8 mouse cellular contexts compared by ENCODE assay signal in the genomic region with DNA sequence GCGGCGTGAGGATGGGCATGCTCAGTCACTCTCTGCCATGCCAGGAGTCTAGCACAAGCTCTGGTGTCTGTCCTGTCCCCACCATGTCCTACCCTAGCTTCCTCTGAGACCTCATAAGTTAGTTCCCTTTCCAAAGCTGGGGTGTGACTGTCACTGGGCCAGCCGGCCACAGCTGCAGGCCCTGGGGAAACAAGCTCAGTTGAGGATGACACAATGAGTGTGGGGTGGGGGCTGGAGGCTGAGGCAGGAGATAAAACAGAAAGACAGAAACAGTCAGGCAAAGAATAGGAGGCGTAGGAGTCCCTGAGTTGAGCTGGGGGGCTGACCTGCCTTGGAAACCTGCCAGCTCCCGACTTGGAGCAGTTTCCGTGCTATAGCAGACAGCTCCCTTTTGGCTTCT.
DNase-seq lines count a peak whose midpoint lies in the region; ATAC-seq lines count a peak whose summit lies in the region.
"Had no signal": no experiment of that assay in that cellular context is flagged by ENCODE, and none has a peak within 500 bp of the region (broad histone marks: within the 10 kb centered on the region; RNA-seq: fewer than 3 reads in every experiment).

No protein-coding gene starts in this region.

- WGBS in midbrain, embryonic 10.5 days, result 81% methylated on average over 6 of the region's 6 CpGs
- WGBS in midbrain, embryonic 13.5 days, result 77% methylated on average over 6 of the region's 6 CpGs
- 69% methylated on average over 6 of the region's 6 CpGs for WGBS in midbrain, embryonic 16.5 days

- 0 out of 2 replicates have a peak overlapping the region, but pooled peaks have one; percentile 42 for H3K27ac ChIP-seq in midbrain, embryonic 10.5 days (replicated peaks)
- no peak overlapping the region for H3K27ac ChIP-seq in midbrain, embryonic 13.5 days
- H3K27ac ChIP-seq in midbrain, embryonic 16.5 days (ENCODE audit: low read length), result no peak overlapping the region
- H3K27ac ChIP-seq: liver, embryonic 15.5 days had no signal

- no peak overlapping the region for H3K9ac ChIP-seq in midbrain, embryonic 13.5 days (replicated peaks)
- H3K9ac ChIP-seq in midbrain, embryonic 16.5 days (ENCODE audit: low read depth, low read length), result no peak overlapping the region
- H3K9ac ChIP-seq: liver, embryonic 15.5 days had no signal

- DNase-seq in midbrain, embryonic 10.5 days (ENCODE audit: low spot score), result no peak
- DNase-seq in gastrocnemius, postnatal 4 days (ENCODE audit: low spot score in 2 of 2), result peak; percentile 20 to 21
- peak; percentile 17 to 30 for DNase-seq in layer of hippocampus, postnatal 10 days (ENCODE audit: low spot score in 2 of 2)
- peak; percentile 23 for DNase-seq in right cerebral cortex, postnatal 14 days
- DNase-seq in adrenal gland, adult 8-10 months, result no peak

- H3K27me3 ChIP-seq in midbrain, embryonic 10.5 days (ENCODE audit: low read depth, poor library complexity, severe bottlenecking), result peaks cover 20% of the 10 kb centered on the region; the same call in 1 of the 2 replicates
- H3K27me3 ChIP-seq in midbrain, embryonic 13.5 days, result peaks cover 30% of the 10 kb centered on the region
- no peaks in the 10 kb centered on the region for H3K27me3 ChIP-seq in midbrain, embryonic 16.5 days (ENCODE audit: control insufficient read depth, insufficient read depth, low read depth, low read length)
- H3K27me3 ChIP-seq: liver, embryonic 15.5 days had no signal

- peaks cover 29% of the 10 kb centered on the region for H3K4me1 ChIP-seq in midbrain, embryonic 10.5 days
- peaks cover 16% of the 10 kb centered on the region for H3K4me1 ChIP-seq in midbrain, embryonic 13.5 days (replicated peaks)
- 0 out of 2 replicates have a peak, but pooled peaks cover 3% of the 10 kb centered on the region for H3K4me1 ChIP-seq in midbrain, embryonic 16.5 days (ENCODE audit: control insufficient read depth, insufficient read depth, low read length)

- no peak for ATAC-seq in midbrain, embryonic 13.5 days
- ATAC-seq in midbrain, embryonic 16.5 days, result no peak

- H3K4me3 ChIP-seq in midbrain, embryonic 10.5 days, result no peak overlapping the region
- no peak overlapping the region for H3K4me3 ChIP-seq in midbrain, embryonic 13.5 days (replicated peaks)
- H3K4me3 ChIP-seq in midbrain, embryonic 16.5 days (ENCODE audit: low read depth, low read length), result no peak overlapping the region
- H3K4me3 ChIP-seq: liver, embryonic 15.5 days had no signal

- H3K4me2 ChIP-seq in midbrain, embryonic 13.5 days (replicated peaks), result no peak overlapping the region
- H3K4me2 ChIP-seq in midbrain, embryonic 16.5 days (ENCODE audit: low read length), result no peak overlapping the region
- H3K4me2 ChIP-seq: liver, embryonic 15.5 days had no signal

- no peaks in the 10 kb centered on the region for H3K9me3 ChIP-seq in midbrain, embryonic 10.5 days (replicated peaks)
- H3K9me3 ChIP-seq in midbrain, embryonic 13.5 days, result no peaks in the 10 kb centered on the region
- H3K9me3 ChIP-seq in midbrain, embryonic 16.5 days (replicated peaks; ENCODE audit: control insufficient read depth, low read length, poor library complexity, severe bottlenecking), result no peaks in the 10 kb centered on the region
- H3K9me3 ChIP-seq: liver, embryonic 15.5 days had no signal

- no peaks in the 10 kb centered on the region for H3K36me3 ChIP-seq in midbrain, embryonic 10.5 days
- no peaks in the 10 kb centered on the region for H3K36me3 ChIP-seq in midbrain, embryonic 13.5 days
- H3K36me3 ChIP-seq in midbrain, embryonic 16.5 days (ENCODE audit: control insufficient read depth, insufficient read depth, low read length), result no peaks in the 10 kb centered on the region
- H3K36me3 ChIP-seq: liver, embryonic 15.5 days had no signal

Comparison
In these comparisons a context has a peak if more than half of its experiments do, and no peak if none do; other contexts are left out.
1. DNase-seq: peak in gastrocnemius, postnatal 4 days (2 of 2), layer of hippocampus, postnatal 10 days (2 of 2) and right cerebral cortex, postnatal 14 days (single experiment); none in midbrain, embryonic 10.5 days (single experiment) and adrenal gland, adult 8-10 months (single experiment).